Mouse (Mus musculus): ENCODE measurements around the gene Tpst1.

DNA sequence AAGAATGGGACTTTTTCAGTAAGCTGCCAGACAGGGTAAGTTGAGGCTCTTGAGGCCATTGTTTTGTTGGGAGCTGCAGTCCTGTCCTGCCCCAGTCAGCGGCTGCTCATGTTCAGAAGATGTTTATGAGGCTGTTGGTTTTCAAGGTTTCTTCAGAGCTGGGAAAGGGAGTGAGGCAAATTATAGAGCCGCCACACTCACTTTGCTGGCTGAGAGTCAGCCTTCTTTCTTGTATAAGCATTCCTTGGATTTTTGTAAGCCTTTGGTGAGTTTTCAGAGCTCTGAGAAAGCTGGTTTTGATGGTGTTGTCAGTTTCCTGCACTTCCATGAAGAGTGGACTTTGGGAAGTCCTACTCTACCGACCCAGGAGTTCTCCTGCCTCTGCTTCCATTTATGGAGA is 11.1 kb downstream of the Tpst1 start:
- TF ChIP-seq FLI1 (IDR thresholded peaks at IDR 0.05; ENCODE audit: low read length) (no peak), GATA1 (IDR thresholded peaks at IDR 0.05; ENCODE audit: borderline replicate concordance, low read length) (no peak)
